Mouse (Mus musculus) thymus, postnatal 4 days (tissue): ENCODE data around the gene Pabpn1.

Source experiments
- DNase-seq: peaks from one replicate; pipeline ENCODE4 v3.0.0; 2021

Gene Pabpn1

DNA sequence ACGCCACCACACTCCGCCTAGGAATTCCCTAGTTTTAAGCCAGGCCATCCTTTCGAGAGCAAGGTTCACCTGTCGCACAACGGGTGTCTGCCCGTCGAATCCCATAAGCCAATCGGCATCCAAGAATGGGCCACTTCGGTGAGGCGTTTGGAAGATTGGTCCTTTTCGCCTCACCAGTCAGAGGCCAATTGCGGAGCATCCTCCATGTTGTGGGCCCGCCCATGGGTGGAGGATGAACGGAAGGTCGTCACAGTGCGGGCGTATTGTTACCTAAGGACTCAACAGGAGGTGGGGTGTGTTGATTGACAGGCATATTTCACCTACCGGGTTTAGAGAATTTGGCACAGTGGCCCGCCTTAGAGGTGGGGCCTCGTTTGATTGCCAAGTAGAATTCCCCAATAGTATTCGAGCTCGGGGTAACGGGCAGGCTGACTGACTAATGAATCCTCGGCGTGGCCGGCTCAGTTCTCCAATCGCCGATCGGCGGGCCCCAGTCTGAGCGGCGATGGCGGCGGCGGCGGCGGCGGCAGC is 1.4 kb downstream of the Pabpn1 start:
- peak; percentile 94 for DNase-seq

DNA sequence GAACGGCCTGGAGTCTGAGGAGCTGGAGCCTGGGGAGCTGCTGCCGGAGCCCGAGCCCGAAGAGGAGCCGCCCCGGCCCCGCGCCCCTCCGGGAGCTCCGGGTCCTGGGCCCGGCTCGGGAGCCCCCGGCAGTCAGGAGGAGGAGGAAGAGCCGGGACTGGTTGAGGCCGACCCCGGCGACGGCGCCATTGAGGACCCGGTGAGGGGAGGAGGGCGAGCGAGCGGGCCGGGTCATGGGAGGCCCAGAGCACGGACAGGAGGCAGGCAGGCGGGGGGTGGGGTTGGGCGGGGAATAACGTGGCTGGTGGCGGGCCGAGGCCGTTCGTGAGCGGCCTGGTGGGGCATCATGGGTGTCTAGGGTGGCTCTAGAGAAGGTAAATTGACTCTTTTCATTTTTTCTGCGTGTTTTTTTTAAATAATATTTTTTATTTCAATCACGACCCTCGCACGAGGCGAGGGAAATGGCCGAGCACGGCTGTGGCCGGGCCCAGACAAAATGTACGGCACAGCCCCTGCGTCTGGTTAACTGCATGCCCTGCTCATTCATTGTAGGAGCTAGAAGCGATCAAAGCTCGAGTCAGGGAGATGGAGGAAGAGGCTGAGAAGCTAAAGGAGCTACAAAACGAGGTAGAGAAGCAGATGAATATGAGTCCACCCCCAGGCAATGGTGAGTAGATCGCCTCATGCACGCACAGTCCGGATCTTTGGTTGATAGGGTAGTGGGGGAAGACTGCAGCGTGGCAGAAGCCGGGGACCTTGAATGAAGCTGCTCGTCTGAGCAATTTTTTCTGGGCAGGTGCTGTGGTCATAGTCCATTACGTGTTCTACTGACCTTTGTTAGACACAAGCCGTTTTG is 2.2 kb downstream of the Pabpn1 start:
- no peak for DNase-seq

DNA sequence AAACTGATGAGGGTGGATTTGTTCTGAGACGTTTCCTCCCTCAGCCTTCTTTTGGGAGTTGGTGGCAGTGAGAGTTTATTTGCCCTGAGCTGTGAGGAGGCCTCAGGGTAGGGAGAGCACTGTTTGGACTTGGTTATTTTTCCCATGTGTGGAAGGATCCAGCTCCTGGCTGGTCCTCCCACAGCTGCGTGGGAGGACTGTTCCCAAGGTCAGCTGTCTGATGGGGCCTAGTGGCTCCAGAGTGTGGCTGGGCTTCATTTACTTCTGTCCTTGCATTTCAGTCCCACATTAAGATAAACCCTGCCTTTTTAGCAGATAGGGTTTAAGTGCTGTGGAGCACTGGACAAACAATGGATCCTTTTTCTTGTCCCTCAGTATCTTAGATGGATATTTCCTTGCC is 5.1 kb downstream of the Pabpn1 start:
- no peak for DNase-seq

DNA sequence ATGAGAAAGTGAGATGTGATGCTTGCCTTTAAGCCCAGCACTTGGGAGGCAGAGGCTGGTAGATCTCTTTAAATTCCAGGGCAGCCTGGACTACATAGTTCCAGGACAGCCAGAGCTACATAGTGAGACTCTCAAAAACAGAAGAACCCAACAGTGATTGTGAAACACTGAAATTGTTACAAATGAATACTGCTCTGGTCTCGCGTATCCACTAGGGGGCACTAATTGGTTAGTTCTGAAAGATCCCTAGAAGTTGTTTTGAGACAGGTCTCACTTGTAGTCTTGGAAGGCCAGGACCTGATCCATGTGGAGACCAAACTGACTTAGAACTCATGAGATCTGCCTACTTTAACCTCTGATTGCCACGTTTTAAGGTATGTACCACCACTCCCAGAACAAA is 8.1 kb downstream of the Pabpn1 start:
- peak; percentile 63 for DNase-seq

DNA sequence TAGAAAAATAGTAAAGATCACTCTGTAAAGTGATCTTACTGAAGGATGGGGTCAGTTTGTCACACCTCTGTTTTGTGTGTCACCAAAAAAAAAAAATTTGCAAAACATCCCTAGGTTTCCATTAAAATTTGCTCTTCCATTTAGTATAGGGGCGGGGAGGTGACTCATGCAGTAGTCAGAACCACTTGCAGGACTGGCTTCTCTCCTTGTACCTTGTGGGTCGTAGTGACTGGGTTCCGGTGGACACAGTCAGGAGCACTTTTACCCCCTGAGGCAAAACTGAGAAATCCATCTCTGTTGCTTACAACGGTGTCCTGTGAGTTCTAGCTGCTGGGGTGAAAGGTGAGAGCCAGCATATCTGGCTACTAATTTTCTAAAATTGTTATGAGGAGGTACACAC is 11.3 kb downstream of the Pabpn1 start:
- DNase-seq = no peak

DNA sequence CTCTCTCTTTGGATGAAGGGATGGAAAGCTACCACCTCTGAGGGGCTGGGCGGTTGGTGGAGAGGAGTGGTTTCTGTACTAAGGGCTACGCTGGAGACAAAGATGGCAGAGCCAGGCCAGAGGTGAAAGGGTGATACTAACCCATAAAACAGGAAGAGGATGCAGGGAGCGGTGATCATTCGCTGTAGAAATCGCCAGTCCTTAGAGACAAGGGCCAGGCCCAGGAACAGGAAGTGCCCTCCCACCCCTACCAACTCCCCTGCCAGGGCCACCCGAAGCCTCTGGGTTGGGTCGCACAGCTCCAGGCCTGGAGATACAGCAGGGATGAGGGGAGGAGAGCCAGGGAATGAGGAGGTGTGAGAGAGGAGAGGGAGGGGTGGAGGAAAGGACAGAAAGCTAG is 16.4 kb downstream of the Pabpn1 start:
- DNase-seq = no peak

DNA sequence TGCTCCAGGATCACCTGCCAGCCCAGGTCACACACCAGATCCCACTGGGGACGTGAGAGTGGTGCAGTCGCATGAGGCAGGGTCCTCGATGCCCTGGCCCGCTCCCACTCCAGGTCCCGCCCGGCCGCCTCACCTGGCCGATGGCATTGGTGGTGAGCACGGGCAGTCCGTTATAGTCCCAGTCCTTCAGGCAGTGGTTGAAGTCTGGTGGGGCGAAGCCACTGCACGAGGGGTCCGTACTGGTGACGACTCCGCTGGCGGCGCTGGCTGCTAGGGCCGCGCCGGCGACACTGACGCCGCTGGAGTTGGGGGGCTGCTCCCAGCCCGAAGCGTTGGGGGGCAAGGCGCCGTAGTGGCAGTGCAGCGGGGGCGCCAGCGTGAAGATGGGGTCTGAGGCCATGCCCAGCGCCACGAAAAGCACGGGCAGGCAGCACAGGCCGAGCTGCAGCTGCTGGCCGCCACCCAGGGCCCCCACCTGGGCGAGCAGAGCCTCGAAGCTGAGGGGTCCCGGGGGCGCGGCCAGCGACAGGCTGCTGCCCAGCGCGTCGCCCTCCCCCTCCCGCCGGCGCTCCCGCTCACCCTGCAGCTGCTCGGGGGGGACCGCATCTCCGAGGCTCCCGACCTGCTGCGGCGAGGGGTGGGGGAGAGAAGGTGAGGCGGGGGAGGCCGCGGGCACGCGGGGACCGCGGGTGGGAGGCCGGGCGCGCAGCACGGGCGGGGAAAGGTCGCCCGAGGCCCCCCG is 20.0 kb downstream of the Pabpn1 start:
- peak; percentile 47 for DNase-seq

DNA sequence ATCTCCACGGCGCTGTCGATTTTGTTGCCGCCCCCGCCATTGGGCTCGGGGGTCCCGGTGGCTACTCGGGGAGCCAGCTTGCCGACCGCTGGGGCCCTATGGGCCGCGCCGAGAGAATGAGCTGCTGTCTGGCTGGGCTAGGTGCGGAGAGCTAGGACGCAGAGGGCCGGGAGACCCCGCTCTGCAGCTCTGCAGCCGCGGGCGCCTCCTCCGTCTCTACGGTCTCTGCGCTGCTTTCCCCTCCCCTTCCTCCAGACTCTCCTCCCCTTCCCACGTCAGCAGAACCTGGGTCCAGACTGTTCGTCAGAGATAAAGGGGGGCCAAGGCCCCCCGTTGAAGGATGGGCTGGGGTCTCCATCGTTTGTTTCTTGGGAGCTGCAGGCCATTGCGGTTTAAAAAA is 20.6 kb downstream of the Pabpn1 start, which contains the start of gene Slc22a17:
Gene Slc22a17 (minus strand): TSS at position 247 of the 400 bp plus-strand sequence.
- peak; percentile 61 for DNase-seq

DNA sequence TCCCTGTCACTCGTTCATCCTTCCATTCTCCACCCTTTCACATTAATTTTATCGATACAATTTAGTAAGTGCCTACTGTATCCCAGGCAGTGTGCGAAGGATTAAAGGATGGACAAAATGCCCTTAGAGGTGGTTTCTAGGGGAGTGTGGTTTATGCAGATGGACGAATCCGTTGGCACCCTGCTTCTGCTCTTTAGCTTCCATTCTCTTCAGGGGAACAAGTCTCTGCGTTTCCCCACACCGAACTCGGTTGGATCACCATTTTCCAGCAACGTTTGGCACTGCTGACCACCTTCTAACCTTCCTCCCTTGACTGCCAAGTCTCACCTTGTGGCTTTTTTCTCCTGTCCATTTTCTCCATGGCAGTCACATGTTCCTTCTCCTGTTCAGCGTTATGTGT is 21.0 kb downstream of the Pabpn1 start:
- no peak for DNase-seq

DNA sequence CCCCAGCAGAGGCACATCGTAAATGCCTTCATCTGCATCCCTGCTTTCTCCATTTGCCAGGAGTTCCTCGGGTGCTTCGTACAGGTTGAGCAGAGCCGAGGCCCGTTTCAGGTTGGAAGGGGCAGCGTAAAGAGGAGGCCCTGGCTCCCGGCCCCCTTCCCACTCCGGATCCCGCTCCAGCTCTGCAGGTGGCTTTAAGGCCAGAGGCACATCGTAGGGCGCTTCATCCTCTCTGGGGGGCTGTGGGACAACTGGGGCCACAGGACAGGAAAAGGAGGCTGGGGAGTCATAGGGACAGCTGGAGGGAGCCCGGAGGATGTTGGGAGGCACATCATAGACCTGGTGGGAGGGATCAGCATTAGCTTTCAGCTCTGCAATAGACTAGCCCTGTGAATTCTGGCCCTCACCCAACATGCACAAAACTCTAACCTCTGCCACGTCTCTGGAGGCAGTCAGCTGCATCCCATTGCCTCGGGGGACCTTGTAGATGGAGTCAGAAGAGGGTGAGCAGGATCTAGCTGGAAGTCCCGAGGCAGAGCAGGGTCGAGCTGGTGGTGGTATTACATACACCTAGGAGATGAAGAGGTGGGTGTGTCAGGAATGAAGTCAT is 27.9 kb downstream of the Pabpn1 start:
- no peak for DNase-seq

DNA sequence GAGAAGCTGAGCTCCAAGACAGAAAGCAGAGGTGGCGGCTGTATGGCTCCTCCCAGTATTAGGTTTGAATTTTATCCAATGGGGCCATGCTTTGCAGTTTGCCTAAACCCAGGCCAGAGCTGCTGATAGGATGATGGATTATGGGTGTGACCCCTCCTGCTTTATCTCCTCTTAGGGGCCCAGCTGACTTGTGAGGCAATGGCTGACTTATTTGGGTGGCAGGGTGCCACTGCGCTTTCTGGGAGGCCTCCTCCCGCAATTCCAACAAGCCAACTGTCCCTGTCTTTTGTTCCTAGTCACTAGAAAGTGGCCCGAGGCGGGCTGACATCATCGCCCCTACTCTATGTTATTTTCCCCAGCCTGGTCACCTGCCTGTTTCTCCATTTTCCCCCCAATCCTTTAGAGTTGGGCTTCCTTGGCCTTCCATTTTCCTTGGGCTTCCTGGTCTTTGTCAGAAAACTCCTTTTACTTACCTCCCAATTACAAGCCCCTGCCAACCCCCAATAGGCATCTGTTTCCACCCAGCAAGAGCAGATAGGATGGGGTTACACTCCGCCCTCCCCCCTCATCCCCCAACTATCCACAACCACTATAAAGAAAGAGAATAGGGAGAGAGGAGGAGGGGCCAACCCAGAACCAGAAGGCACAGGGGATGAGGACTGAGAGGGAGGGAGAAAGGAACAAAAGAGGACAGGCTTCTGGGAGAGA is 32.5 kb downstream of the Pabpn1 start:
- no peak for DNase-seq

DNA sequence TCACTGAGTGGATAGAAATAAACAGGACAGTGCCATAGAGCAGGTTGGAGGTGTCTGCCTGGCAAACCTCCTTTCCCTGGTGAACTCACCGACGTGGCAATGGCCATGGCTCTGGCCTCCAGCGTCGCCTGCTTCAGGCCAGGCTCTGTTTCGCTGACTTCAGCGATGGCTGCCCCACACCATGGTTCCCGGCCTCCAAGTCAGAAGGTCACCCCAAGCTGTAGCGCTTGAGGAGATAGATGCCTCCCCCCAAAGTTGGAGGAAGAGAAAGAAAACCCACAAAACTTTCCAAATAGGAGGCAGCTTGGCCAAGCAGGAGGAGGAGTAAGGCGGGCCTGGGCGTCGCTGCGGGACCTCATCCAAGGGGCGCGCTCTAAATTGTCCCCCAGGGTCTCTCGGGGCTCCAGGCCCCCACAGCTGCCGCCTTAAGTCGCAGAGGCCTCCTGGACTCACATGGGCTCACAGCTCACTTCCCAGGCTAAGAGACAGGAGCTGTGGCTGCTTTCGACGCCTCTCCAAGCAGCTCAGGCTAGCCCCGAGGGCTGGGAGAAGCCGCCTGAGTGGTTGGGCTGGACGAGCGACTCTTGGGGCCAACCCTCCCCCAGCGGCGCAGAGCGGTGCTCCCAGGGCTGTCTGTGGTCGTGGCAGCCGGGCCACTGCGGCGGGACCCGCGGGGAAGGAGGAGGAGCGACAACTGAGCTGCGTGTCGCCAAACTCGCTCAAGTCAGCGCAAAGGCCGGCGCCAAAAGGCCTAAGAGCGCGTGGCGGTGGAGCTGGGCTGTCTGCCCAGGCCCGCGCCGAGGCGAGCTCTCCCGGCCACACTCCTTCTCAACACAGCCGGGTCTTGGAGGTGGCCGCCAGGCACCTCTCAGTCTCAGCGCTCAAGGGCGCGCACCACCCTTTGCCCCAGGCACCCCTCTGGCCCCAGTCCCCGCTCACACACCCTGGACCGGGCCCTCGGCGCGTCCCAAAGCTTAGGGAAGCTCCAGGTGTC is 33.3 kb downstream of the Pabpn1 start, which contains the start of gene Efs:
Gene Efs (minus strand): TSS at position 778 of the 994 bp plus-strand sequence.
- no peak for DNase-seq

DNA sequence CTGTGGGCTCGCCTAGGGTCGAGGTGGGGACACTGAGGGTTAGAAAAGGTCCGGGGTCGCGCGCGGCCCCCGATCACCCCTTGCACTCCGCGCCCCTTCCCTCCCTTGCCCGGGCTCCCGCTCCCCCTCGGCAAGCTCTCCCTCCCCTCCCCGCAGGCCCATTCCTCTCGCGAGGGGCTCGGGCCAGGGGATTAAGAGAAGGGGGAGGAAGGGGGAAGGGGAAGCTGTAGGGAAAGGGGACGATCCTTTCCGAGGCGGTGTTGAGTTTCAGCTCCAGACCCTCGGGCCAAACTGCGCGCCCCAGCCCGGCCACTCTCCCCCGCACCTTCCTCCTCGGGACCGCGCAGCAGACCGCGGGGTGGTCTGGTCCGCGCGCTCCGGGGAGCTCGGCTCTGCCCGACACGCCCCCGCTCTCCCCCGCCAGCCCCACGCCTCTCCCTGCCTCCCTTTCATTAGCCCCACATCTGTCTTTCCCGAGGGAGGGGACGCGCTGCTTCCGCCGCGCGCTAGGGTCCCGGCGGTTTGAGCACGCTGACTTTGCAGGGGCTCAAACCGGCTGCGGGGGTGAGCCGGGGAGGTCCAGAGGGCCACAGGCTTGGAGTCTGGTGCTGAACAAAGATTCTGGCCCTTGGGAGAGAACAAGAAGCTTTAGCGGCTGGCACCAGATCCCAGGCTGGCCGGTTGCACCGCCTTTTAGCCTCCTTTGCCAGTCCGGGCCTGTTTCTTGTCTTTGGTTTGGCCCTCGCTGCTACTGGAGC is 34.3 kb downstream of the Pabpn1 start:
- peak; percentile 23 for DNase-seq

DNA sequence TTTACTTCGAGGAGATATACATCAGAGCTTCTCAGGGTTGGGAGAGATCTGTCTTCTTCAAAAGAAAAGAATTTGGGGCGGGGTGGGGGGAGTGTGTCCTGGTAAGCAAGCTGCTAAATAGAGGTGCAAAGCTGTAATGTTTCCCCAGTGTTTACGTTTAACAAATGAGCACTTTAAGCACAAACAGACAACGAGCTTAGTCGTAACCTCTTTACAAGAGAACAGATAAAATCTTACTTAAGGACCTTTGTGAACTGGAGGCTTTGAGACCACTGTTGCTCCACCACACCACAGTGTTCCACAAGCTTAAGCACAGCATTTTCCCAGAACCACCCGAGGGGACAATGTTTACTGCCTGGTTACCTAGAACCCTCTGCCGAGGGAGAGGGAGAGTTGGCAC is 35.0 kb downstream of the Pabpn1 start:
- DNase-seq = no peak

DNA sequence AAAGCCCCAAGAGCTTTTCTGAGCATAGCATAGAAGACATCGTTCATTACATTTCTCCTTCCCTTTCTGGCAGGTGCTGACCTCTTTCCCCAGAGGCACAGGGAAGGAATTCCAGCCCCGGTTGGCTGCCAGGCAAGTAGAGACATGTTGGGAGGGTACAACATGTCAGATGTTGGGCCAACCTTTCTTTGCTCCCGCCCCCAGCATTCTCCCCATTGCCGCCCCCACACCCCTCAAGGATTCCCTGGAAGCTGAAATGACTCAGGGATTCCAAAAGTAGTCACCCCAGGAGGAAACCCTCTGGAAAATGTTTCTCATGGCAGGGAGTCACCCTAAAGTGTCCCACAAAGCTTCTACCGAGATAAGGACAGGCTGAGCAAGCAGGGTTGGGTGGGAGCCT is 37.5 kb downstream of the Pabpn1 start:
- DNase-seq = no peak

DNA sequence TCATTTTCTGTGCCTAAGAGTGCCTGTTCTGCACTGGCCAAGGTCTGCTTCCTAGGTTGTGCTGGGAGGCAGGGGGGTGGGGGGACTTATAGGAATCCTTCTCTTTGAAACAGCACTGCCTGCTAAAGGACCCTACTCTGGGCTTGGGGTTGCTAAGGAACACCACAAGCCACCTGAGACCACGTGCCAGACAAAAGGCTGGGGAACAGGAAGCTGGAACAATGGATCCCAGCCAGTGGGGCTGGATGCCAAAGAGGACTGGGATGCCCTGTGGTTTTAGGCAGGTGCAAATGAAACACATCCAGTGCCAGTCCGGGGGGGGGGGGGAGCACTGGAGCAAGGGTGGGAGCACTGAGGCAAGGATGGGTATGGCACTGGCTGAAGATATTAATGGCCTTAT is 38.1 kb downstream of the Pabpn1 start:
- no peak for DNase-seq

DNA sequence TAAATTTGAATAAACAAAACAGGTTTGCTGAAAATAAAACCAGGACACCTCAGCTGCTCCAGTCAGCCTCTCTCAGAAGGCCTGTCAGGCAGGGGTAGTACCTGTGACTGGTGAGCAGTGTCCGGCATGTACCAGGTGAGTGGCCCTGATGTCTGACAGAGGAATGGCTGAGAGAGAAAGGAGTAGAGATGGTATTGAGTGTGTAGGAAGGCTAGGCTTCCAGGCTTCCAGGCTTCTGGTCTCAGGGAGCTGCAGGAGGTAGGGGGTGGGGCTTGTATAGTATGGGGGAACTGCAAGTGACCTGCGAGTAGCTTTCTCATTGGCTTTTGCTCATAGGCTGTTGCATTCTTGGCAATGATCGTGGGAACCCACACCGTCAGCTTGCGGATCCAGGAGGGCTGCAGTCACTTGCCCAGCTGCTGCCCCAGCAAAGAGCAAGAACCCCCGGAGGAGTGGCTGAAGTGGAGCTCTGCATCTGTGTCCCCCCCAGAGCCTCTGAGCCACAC is 40.4 kb downstream of the Pabpn1 start, which contains the start of gene Il25:
Gene Il25 (plus strand): TSS at position 51 of the 506 bp plus-strand sequence.
- DNase-seq = no peak

DNA sequence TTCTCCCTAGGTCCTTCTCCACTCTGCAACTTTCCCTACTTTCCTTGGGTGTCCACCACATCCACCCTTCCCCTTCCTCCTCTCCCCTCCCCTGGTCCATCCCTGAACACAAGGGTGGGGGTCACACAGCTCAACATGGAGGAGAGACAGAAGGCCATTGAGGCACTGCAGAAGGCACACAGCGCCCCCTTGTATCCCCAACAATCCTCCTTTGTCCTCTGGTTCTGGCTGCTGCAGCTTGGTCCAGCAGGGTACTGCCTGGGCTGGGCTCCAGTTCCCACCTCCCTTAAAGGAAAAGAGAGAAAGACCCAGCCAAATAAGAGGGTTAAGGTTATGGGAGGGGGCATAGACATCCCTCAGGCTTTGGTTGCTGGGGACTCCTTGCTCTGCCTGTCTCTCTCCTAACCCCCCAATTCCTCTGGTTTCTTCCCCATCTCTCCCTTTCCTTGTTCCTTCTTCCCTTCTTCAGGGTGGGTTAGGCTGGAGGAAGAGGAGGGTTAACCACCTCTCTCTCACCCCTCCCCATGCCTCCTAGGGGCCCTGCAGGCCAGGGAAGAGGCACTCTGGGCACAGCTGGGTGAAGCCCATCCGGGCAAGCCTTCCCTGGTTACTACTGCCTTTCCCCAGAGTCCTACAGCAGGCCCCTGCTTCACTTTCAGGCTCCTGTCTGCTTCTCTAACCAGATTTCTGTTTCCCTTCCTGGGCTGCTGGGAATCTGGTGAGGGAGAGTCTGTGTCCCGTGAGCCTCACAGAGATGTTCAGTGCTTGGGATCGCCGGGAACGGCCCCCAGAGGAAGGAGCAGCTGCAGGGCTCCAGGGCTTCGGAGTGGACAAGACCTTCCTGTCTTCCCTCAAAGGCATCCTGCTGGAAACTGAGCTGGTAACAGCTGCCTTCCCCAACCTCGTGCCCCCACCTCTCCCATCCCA is 43.9 kb downstream of the Pabpn1 start, which contains the start of gene Cmtm5:
Gene Cmtm5 (plus strand): TSS at position 358 of the 927 bp plus-strand sequence.
- DNase-seq = no peak

DNA sequence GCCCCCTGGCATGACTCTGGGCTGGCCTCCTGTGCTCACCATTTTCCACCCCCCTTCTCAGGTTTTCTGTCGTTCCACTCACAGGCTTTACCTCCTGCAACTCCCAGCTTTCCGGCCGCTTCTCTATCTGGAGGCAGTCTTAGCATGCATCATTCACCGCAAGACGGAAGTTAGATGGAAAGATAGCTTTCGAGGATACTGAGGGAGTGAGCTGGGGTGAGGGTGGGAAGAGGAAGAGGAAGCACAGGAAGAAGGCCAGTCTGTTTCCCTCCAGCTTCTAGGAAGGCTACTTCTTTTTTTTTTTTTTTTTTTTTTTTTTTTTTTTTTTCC is 44.5 kb downstream of the Pabpn1 start:
- no peak for DNase-seq
